Mouse (Mus musculus) retina, embryonic 14.5 days (tissue): ENCODE measurements around the gene Men1.
"Not testable (repeated sequence)": the region's sequence is repeated elsewhere in the genome, so short reads cannot be mapped to it uniquely, and the experiment has no call there.

ENCODE experiments used
- DNase-seq: peaks from one replicate; pipeline ENCODE4 v3.0.0-alpha.2; 2015; ENCODE audit warnings: low spot score

Gene Men1

GRCm38 (mm10) chr19:6304787-6305516 is 29.8 kb upstream of the Men1 start:
- peak; percentile 92 for DNase-seq

- DNase-seq: no peak
These were observed 29.2 kb upstream of the Men1 start for GRCm38 (mm10) chr19:6305517-6306115.

- DNase-seq: peak; percentile 78
These were observed 28.6 kb upstream of the Men1 start, which contains the start of gene Cdc42bpg for GRCm38 (mm10) chr19:6306137-6306551. Gene Cdc42bpg (plus strand): TSS chr19:6306456.

GRCm38 (mm10) chr19:6306586-6306985 is 28.2 kb upstream of the Men1 start:
- peak; percentile 82 for DNase-seq

GRCm38 (mm10) chr19:6307733-6308531 is 26.8 kb upstream of the Men1 start:
- no peak for DNase-seq

GRCm38 (mm10) chr19:6310181-6310580 is 24.6 kb upstream of the Men1 start:
- DNase-seq: no peak

- DNase-seq: not testable (repeated sequence)
These were observed 23.0 kb upstream of the Men1 start for GRCm38 (mm10) chr19:6311783-6312182.

- no peak for DNase-seq
These were observed 21.0 kb upstream of the Men1 start for GRCm38 (mm10) chr19:6313796-6314195.

- DNase-seq: no peak
These were observed 20.3 kb upstream of the Men1 start for GRCm38 (mm10) chr19:6314513-6314912.

- DNase-seq: no peak
These were observed 19.2 kb upstream of the Men1 start for GRCm38 (mm10) chr19:6315573-6315972.

GRCm38 (mm10) chr19:6318145-6318544 is 16.6 kb upstream of the Men1 start:
- DNase-seq: no peak

GRCm38 (mm10) chr19:6321358-6321757 is 13.4 kb upstream of the Men1 start:
- DNase-seq: no peak

- DNase-seq: no peak
These were observed 12.8 kb upstream of the Men1 start for GRCm38 (mm10) chr19:6321786-6322621.

- DNase-seq: no peak
These were observed 10.0 kb upstream of the Men1 start for GRCm38 (mm10) chr19:6324751-6325150.

GRCm38 (mm10) chr19:6331178-6331577 is 3.6 kb upstream of the Men1 start:
- no peak for DNase-seq

- peak; percentile 87 for DNase-seq
These were observed 2.9 kb upstream of the Men1 start for GRCm38 (mm10) chr19:6331719-6332516.

- DNase-seq: no peak
These were observed 801 bp upstream of the Men1 start for GRCm38 (mm10) chr19:6333761-6334595.

GRCm38 (mm10) chr19:6335458-6335827 is 664 bp downstream of the Men1 start:
- DNase-seq: no peak

GRCm38 (mm10) chr19:6336920-6337319 is 2.1 kb downstream of the Men1 start:
- no peak for DNase-seq

GRCm38 (mm10) chr19:6338171-6338570 is 3.4 kb downstream of the Men1 start:
- DNase-seq: no peak
